Mouse (Mus musculus): ENCODE data around the gene Slc25a54. TPM values are rescaled to one million over a fixed set of nuclear protein-coding genes. Genes with fewer than 3 reads are reported as not detected.

Gene Slc25a54
- polyA plus RNA-seq, 1 experiment from 2014 or later: not detected

Small RNA genes lying within 50 kb of the gene (microRNA-seq; reads per million reads assigned to microRNA genes)
- not detected for gene Gm44384

Other genes with a start within 250 kb of the Slc25a54 start
- gene Stxbp3, start 239.9 kb upstream of the Slc25a54 start, polyA plus RNA-seq (2014; fragmentation: Nextera tagmentation; extraction: Ambion mirVana): 20.8 and 25.4 TPM in 2 replicates
- gene Fndc7, start 190.5 kb upstream of the Slc25a54 start, polyA plus RNA-seq (2014; fragmentation: Nextera tagmentation; extraction: Ambion mirVana): not detected in 2 replicates
- gene Prpf38b, start 168.7 kb upstream of the Slc25a54 start, polyA plus RNA-seq (2014; fragmentation: Nextera tagmentation; extraction: Ambion mirVana): 59.0 and 59.8 TPM in 2 replicates
- 0.58 and 0.81 TPM in 2 replicates for gene Henmt1, start 140.6 kb upstream of the Slc25a54 start, polyA plus RNA-seq (2014; fragmentation: Nextera tagmentation; extraction: Ambion mirVana)
- gene Gm9857, start 140.0 kb upstream of the Slc25a54 start, polyA plus RNA-seq (2014; fragmentation: Nextera tagmentation; extraction: Ambion mirVana): not detected in 2 replicates
- gene Fam102b, start 52.9 kb upstream of the Slc25a54 start, polyA plus RNA-seq (2014; fragmentation: Nextera tagmentation; extraction: Ambion mirVana): 16.8 and 18.2 TPM in 2 replicates
- gene Slc25a24, start 42.7 kb downstream of the Slc25a54 start, polyA plus RNA-seq (2014; fragmentation: Nextera tagmentation; extraction: Ambion mirVana): 31.0 and 33.5 TPM in 2 replicates